Mouse (Mus musculus) limb, embryonic 10.5 days (tissue): ENCODE data around the gene Gm21885. TPM values are rescaled to one million over a fixed set of nuclear protein-coding genes. Genes with fewer than 3 reads are reported as not detected.

Experiments used
- DNase-seq: peaks from one replicate; pipeline ENCODE4 v3.0.0-alpha.2; 2017; ENCODE audit warnings: low spot score
- H3K27ac ChIP-seq: fragments of 300-500 bp; sonication (generic); 2 replicates; pipeline ENCODE4 v1.5.1; 2016; ENCODE audit warnings: mild to moderate bottlenecking
- H3K27me3 ChIP-seq: fragments of 300-500 bp; sonication (generic); 2 replicates; pipeline ENCODE4 v1.6.1; 2016; ENCODE audit warnings: low read depth, mild to moderate bottlenecking; ENCODE audit not compliant: poor library complexity, severe bottlenecking
- H3K36me3 ChIP-seq: fragments of 300-500 bp; sonication (generic); 2 replicates; pipeline ENCODE4 v1.6.1; 2016; ENCODE audit warnings: mild to moderate bottlenecking, moderate library complexity
- H3K4me1 ChIP-seq: fragments of 300-500 bp; sonication (generic); 2 replicates; pipeline ENCODE4 v1.6.1; 2016
- H3K4me3 ChIP-seq: fragments of 300-500 bp; sonication (generic); 2 replicates; pipeline ENCODE4 v1.5.1; 2016; ENCODE audit warnings: mild to moderate bottlenecking, moderate library complexity
- H3K9me3 ChIP-seq: fragments of 300-500 bp; sonication (generic); replicated peaks from 2 replicates; pipeline ENCODE4 v1.6.1; 2016; ENCODE audit warnings: mild to moderate bottlenecking
- WGBS: fragments of 180-500 bp; shearing (Covaris S2); methylation state at CpG from one replicate; pipeline ENCODE4 v1.1.7; 2016; 5-methylcytosine and 5-hydroxymethylcytosine counted together
- polyA plus RNA-seq: library from polyadenylated mRNA; unstranded; fragments of >200 nt; fragmentation: Nextera tagmentation; extraction: Ambion mirVana; gene quantifications from 2 replicates; pipeline ENCODE4 v1.2.1, GENCODE M21; 2016

Gene Gm21885
- polyA plus RNA-seq, 1 experiment from 2014 or later, result not detected

GRCm38 (mm10) chr11:94272960-94273927 is 8.4 kb upstream of the Gm21885 start:
- H3K9me3 ChIP-seq, result no peaks in the 10 kb centered on the region
- H3K27me3 ChIP-seq, result no peaks in the 10 kb centered on the region
- no peak overlapping the region for H3K4me3 ChIP-seq
- H3K36me3 ChIP-seq, result no peaks in the 10 kb centered on the region
- WGBS, result 89% methylated on average over 21 of the region's 21 CpGs
- H3K27ac ChIP-seq, result no peak overlapping the region
- peaks cover 23% of the 10 kb centered on the region; the same call in 1 of the 2 replicates for H3K4me1 ChIP-seq
- DNase-seq, result no peak

- peaks cover 16% of the 10 kb centered on the region; the same call in 1 of the 2 replicates for H3K4me1 ChIP-seq
- H3K27me3 ChIP-seq, result no peaks in the 10 kb centered on the region
- H3K27ac ChIP-seq, result no peak overlapping the region; the same call in 1 of the 2 replicates
- no peaks in the 10 kb centered on the region for H3K9me3 ChIP-seq
- H3K4me3 ChIP-seq, result no peak overlapping the region
- no peaks in the 10 kb centered on the region for H3K36me3 ChIP-seq
- WGBS, result 91% methylated on average over 10 of the region's 10 CpGs
- DNase-seq, result no peak
Measured at GRCm38 (mm10) chr11:94274206-94274867, 7.3 kb upstream of the Gm21885 start.

GRCm38 (mm10) chr11:94275226-94275625 is 6.4 kb upstream of the Gm21885 start:
- no peak for DNase-seq

GRCm38 (mm10) chr11:94275686-94276085 is 6.0 kb upstream of the Gm21885 start:
- Histone ChIP-seq H3K36me3 (no peaks in the 10 kb centered on the region), H3K9me3 (no peaks in the 10 kb centered on the region), H3K27ac (0 out of 2 replicates have a peak overlapping the region, but pooled peaks have one; percentile 27), H3K4me1 (peaks cover 22% of the 10 kb centered on the region; the same call in 1 of the 2 replicates), H3K27me3 (no peaks in the 10 kb centered on the region), H3K4me3 (no peak overlapping the region)
- WGBS, result 91% methylated on average over 2 of the region's 2 CpGs
- no peak for DNase-seq

More at GRCm38 (mm10) chr11:94275226-94275625, 6.4 kb upstream of the Gm21885 start:
- H3K4me3 ChIP-seq, result no peak overlapping the region
- no peaks in the 10 kb centered on the region for H3K9me3 ChIP-seq
- H3K27ac ChIP-seq, result 0 out of 2 replicates have a peak overlapping the region, but pooled peaks have one; percentile 27
- no peaks in the 10 kb centered on the region for H3K36me3 ChIP-seq
- 82% methylated on average over 7 of the region's 7 CpGs for WGBS
- H3K27me3 ChIP-seq, result no peaks in the 10 kb centered on the region
- H3K4me1 ChIP-seq, result peaks cover 18% of the 10 kb centered on the region; the same call in 1 of the 2 replicates

GRCm38 (mm10) chr11:94276869-94277337 is 4.8 kb upstream of the Gm21885 start:
- peaks cover 22% of the 10 kb centered on the region; the same call in 1 of the 2 replicates for H3K4me1 ChIP-seq
- peak overlapping the region; percentile 40 for H3K4me3 ChIP-seq
- peak; percentile 92 for DNase-seq
- 7% methylated on average over 20 of the region's 20 CpGs for WGBS
- no peaks in the 10 kb centered on the region for H3K36me3 ChIP-seq
- H3K9me3 ChIP-seq, result no peaks in the 10 kb centered on the region
- H3K27me3 ChIP-seq, result no peaks in the 10 kb centered on the region
- H3K27ac ChIP-seq, result peak overlapping the region; percentile 54; the same call in 1 of the 2 replicates

- Histone ChIP-seq H3K4me3 (no peak overlapping the region), H3K9me3 (no peaks in the 10 kb centered on the region), H3K4me1 (peaks cover 9% of the 10 kb centered on the region; the same call in 1 of the 2 replicates), H3K27ac (no peak overlapping the region), H3K27me3 (no peaks in the 10 kb centered on the region), H3K36me3 (peaks cover 45% of the 10 kb centered on the region)
- no peak for DNase-seq
- 67% methylated on average over 5 of the region's 5 CpGs for WGBS
Measured at GRCm38 (mm10) chr11:94282291-94282690, 618 bp downstream of the Gm21885 start.

- Histone ChIP-seq H3K27me3 (no peaks in the 10 kb centered on the region), H3K27ac (no peak overlapping the region), H3K4me1 (peaks cover 7% of the 10 kb centered on the region; the same call in 1 of the 2 replicates), H3K9me3 (no peaks in the 10 kb centered on the region), H3K4me3 (no peak overlapping the region), H3K36me3 (peaks cover 58% of the 10 kb centered on the region)
- 95% methylated on average over 6 of the region's 6 CpGs for WGBS
- DNase-seq, result no peak
Measured at GRCm38 (mm10) chr11:94283536-94284099, 1.9 kb downstream of the Gm21885 start.

GRCm38 (mm10) chr11:94285886-94286574 is 4.4 kb downstream of the Gm21885 start:
- Histone ChIP-seq H3K27me3 (no peaks in the 10 kb centered on the region), H3K36me3 (peaks cover 82% of the 10 kb centered on the region), H3K9me3 (no peaks in the 10 kb centered on the region), H3K4me1 (no peaks in the 10 kb centered on the region), H3K27ac (no peak overlapping the region), H3K4me3 (no peak overlapping the region)
- DNase-seq, result no peak
- 94% methylated on average over 11 of the region's 11 CpGs for WGBS

- 93% methylated on average over 5 of the region's 5 CpGs for WGBS
- H3K27ac ChIP-seq, result no peak overlapping the region
- H3K4me1 ChIP-seq, result no peaks in the 10 kb centered on the region
- H3K9me3 ChIP-seq, result no peaks in the 10 kb centered on the region
- no peak overlapping the region for H3K4me3 ChIP-seq
- no peaks in the 10 kb centered on the region for H3K27me3 ChIP-seq
- no peak for DNase-seq
- peaks cover 93% of the 10 kb centered on the region for H3K36me3 ChIP-seq
Measured at GRCm38 (mm10) chr11:94287105-94287504, 5.4 kb downstream of the Gm21885 start.

- H3K9me3 ChIP-seq, result no peaks in the 10 kb centered on the region
- peaks cover 100% of the 10 kb centered on the region for H3K36me3 ChIP-seq
- H3K27me3 ChIP-seq, result no peaks in the 10 kb centered on the region
- no peak overlapping the region for H3K4me3 ChIP-seq
- H3K4me1 ChIP-seq, result no peaks in the 10 kb centered on the region
- H3K27ac ChIP-seq, result no peak overlapping the region
- WGBS, result 92% methylated on average over 10 of the region's 10 CpGs
- DNase-seq, result no peak
Measured at GRCm38 (mm10) chr11:94290062-94290740, 8.5 kb downstream of the Gm21885 start.

- no peak for DNase-seq
- no peaks in the 10 kb centered on the region for H3K9me3 ChIP-seq
- H3K27ac ChIP-seq, result no peak overlapping the region
- 88% methylated on average over 9 of the region's 9 CpGs for WGBS
- H3K4me1 ChIP-seq, result no peaks in the 10 kb centered on the region
- peaks cover 100% of the 10 kb centered on the region for H3K36me3 ChIP-seq
- no peak overlapping the region for H3K4me3 ChIP-seq
- no peaks in the 10 kb centered on the region for H3K27me3 ChIP-seq
Measured at GRCm38 (mm10) chr11:94294996-94295845, 13.5 kb downstream of the Gm21885 start.
